Mouse (Mus musculus) kidney, adult 8-10 months (tissue): ENCODE data around the gene Vps37d.

Experiments used
- DNase-seq, 2 experiments: peaks; one replicate each; pipeline ENCODE4 v3.0.0; 2022

Gene Vps37d

DNA sequence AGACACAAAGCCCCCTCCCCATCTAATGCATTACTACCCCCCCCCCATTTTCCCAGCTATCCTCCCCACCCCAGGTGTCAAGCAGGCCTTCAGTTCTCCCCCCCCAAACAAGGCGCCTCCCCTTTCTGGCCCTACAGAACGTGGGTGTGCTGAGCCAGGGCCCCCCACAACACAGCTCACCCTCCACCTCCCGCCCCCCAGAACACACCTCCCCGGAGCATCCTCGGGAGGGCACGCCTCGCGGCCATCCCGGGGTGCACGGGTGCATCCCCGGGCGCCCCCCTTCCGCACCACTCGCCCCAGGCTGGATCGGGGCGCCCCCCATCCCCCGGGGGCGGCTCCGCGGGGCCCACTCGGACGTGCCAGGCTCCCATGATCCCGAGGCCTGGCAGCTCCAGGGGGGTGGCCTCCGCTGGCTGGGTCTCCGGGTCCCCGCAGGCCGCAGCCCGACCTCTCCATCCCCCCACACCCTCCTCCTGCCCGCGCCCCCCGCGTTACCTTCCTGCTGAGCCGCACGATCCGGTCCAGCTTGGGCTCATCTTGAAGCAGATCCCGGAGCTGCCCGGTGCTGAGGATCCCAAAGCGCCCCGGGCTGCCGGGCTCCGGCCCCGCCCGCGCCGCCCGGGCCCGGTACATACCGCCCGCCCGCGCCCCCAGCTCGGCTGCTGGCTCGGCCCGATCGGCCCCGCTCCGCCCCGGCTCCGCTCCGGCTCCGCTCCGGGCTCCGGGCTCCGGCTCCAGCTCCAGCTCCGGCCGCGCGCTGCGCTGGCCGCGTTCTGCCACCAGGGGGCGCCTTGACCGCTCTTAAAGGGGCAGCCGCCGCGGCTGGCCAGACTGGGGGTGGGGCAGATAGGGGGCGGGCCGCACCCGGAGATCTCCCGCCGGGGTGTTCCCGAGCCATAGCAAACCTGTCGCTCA lies at the start of gene Vps37d:
Gene Vps37d, minus strand, starts transcription at position 703 of the 918 bp plus-strand sequence.
- peak; percentile 85 to 93 for DNase-seq

- DNase-seq, result no peak
Observed at GRCm38 (mm10) chr5:135127669-135128068, 49.6 kb upstream of the Vps37d start.

- DNase-seq, result no peak
Observed at GRCm38 (mm10) chr5:135126121-135126520, 48.1 kb upstream of the Vps37d start.

- no peak for DNase-seq
Observed at GRCm38 (mm10) chr5:135120753-135121152, 42.7 kb upstream of the Vps37d start.

DNA sequence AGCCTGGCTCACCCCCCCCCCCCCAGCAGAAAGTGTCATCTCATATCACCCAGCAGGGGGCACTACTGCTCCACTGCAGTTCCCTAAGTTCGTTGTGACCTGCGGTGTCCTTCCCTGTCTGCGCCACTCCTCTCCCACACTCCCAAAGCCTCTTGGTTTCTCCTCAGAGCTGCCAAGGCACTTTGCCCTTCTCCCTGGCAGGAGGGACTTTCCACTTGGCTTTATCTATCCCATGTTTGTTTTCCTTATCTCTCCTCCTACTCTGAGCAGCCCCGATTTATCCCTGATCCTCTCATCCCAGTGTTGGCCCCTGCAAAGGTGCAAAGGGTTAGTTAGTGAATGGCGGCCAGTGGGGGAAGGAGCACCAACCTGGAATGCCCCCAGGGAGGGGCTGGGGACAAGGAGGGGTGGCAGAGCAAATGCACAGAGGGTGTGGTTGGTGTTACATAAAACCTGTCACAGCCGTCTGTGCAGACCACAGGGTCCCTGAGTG lies 40.6 kb upstream of the Vps37d start:
- peak; percentile 64 to 68 for DNase-seq

GRCm38 (mm10) chr5:135115241-135115640 lies 37.2 kb upstream of the Vps37d start:
- DNase-seq, result no peak

DNA sequence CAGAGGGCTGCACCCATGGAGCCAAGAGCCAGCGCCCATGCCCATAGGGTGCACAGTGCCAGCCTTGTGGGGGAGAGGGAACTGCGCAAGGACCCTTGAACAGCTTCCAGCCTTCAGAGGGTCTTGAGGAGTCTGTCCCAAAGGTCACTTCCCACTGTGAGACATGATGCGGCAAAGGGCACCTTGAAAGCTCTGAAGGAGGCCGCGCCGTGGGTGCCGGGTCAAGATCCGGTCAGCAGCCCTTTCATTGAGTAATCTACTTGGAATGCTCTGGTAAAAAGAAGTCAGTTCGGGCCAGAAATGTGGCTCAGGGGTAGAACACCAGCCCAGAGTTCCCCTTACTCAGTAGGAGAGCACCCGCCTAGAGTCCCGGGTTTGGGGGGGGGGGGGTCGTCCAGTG lies 35.7 kb upstream of the Vps37d start:
- DNase-seq, result peak; percentile 65 to 72

DNA sequence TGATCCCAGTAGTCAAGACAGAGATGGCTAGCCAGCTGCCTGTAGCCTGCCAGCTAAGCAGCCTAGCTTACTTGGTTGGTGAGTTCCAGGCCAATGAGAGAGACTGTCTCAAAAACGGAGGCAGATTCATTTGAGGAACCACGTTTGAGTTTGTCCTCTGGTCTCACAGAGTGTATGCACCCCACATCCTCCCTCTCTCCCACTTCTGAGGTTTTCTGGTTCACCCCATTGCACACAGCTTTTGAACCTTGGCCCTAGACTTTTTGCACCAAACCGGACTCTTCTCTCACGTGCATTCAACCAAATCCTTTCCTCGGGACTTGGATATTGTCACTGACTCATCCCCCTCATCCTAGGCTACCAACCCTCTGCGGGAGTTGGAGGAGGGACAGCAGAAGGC lies 31.9 kb upstream of the Vps37d start:
- peak; percentile 68 to 83 for DNase-seq

GRCm38 (mm10) chr5:135109426-135109825 lies 31.4 kb upstream of the Vps37d start:
- peak; percentile 27 to 61 for DNase-seq

- DNase-seq, result peak; percentile 49 to 59
Observed at GRCm38 (mm10) chr5:135109017-135109416, 31.0 kb upstream of the Vps37d start.

GRCm38 (mm10) chr5:135107521-135108501 lies 29.7 kb upstream of the Vps37d start:
- DNase-seq, result peak; percentile 93 to 95

DNA sequence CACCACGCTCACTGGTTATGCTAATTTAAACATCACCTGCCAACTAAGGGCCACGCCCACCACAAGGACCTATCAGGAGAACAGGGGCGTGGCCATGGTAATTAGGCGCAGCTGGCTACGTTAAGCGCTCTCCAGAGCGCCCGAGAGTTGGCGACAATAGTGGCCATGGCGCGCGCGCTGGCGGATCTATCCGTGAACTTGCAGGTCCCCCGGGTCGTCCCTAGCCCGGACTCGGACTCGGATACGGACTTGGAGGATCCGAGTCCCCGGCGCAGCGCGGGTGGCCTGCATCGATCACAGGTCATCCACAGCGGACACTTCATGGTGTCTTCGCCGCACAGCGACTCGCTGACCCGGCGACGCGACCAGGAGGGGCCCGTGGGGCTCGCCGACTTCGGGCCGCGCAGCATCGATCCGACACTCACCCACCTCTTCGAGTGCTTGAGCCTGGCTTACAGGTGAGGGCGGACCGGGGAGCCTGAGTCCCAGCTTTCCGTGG lies 28.7 kb upstream of the Vps37d start:
- peak; percentile 96 for DNase-seq

GRCm38 (mm10) chr5:135103999-135104660 lies 26.1 kb upstream of the Vps37d start:
- DNase-seq, result peak in 1 of 2 experiments; percentile 39

GRCm38 (mm10) chr5:135100981-135101380 lies 22.9 kb upstream of the Vps37d start:
- no peak for DNase-seq

GRCm38 (mm10) chr5:135089653-135090052 lies 11.6 kb upstream of the Vps37d start, which contains the start of gene Mlxipl:
Gene Mlxipl (plus strand): TSS chr5:135089890.
- DNase-seq, result peak; percentile 76 to 79

DNA sequence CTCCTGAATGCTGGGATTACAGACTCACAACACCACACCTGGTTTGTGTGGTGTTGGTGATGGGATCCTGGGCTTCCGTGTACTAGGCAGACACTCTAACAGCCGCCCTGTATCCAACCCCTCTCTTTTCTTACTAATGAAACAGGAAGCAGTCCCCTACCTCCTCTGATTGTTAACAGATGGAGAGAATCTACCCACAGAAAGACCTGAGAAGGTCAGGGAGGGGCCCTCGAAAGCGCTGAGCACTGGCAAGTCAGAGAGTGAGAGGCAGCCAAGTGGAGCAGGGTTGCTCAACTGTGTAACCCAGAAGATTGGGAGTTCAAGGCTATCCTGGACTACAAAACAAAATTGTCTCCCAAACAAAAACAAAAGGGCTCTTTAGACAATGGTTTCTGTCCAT lies 8.8 kb upstream of the Vps37d start:
- DNase-seq, result no peak

- peak; percentile 30 to 36 for DNase-seq
Observed at GRCm38 (mm10) chr5:135080539-135080938, 2.5 kb upstream of the Vps37d start.

GRCm38 (mm10) chr5:135079578-135079977 lies 1.5 kb upstream of the Vps37d start:
- no peak for DNase-seq

GRCm38 (mm10) chr5:135078482-135078810 lies 380 bp upstream of the Vps37d start:
- DNase-seq, result no peak

- peak; percentile 67 to 74 for DNase-seq
Observed at GRCm38 (mm10) chr5:135076931-135077505, 1.0 kb downstream of the Vps37d start.

- peak in 1 of 2 experiments; percentile 26 for DNase-seq
Observed at GRCm38 (mm10) chr5:135076368-135076767, 1.7 kb downstream of the Vps37d start.

GRCm38 (mm10) chr5:135075655-135076054 lies 2.4 kb downstream of the Vps37d start:
- no peak for DNase-seq
